Mouse (Mus musculus) megakaryocyte, embryonic 14.5 days (primary cell): ENCODE data around the gene Gfra1. TPM values are rescaled to one million over a fixed set of nuclear protein-coding genes. Genes with fewer than 3 reads are reported as not detected.

Source experiments
- H3K27me3 ChIP-seq: replicated peaks from 2 replicates; pipeline ENCODE3; 2012; ENCODE audit warnings: inconsistent platforms
- H3K36me3 ChIP-seq: replicated peaks from 2 replicates; pipeline ENCODE3; 2012; ENCODE audit warnings: low read length, inconsistent platforms, mixed read lengths
- H3K4me1 ChIP-seq: 2 replicates; pipeline ENCODE4 v1.6.1; 2012; ENCODE audit warnings: inconsistent platforms
- H3K4me3 ChIP-seq: replicated peaks from 2 replicates; pipeline ENCODE3; 2012; ENCODE audit warnings: moderate library complexity, mild to moderate bottlenecking, inconsistent platforms
- H3K9me3 ChIP-seq: 2 replicates; pipeline ENCODE4 v1.6.1; 2012; ENCODE audit warnings: inconsistent platforms
- FLI1 ChIP-seq: IDR thresholded peaks from 2 replicates; pipeline ENCODE4 v1.6.1; 2012; ENCODE audit warnings: low read length, inconsistent platforms, mixed read lengths
- GATA1 ChIP-seq: IDR thresholded peaks from 3 replicates; pipeline ENCODE4 v1.6.1; 2012; ENCODE audit warnings: mixed read lengths, low read length, inconsistent platforms, borderline replicate concordance
- polyA plus RNA-seq: library from polyadenylated mRNA; stranded (reverse); fragments of >175 nt; gene quantifications from 2 replicates; pipeline ENCODE4 v1.2.3, GENCODE M21; 2012; ENCODE audit warnings: low replicate concordance; ENCODE audit not compliant: insufficient read depth

The Gfra1 gene
- polyA plus RNA-seq, 1 experiment, result not detected

- H3K36me3 ChIP-seq, result no peaks in the 10 kb centered on the region
Measured at GRCm38 (mm10) chr19:58199679-58200078, 256.0 kb downstream of the Gfra1 start.

GRCm38 (mm10) chr19:58193733-58194456 lies 261.8 kb downstream of the Gfra1 start:
- no peaks in the 10 kb centered on the region for H3K27me3 ChIP-seq
- no peaks in the 10 kb centered on the region for H3K4me1 ChIP-seq
- H3K9me3 ChIP-seq, result peaks cover 4% of the 10 kb centered on the region; the same call in 1 of the 2 replicates
- H3K36me3 ChIP-seq, result no peaks in the 10 kb centered on the region
- no peak for TF ChIP-seq FLI1
- TF ChIP-seq GATA1, result no peak
- no peak overlapping the region for H3K4me3 ChIP-seq

More at GRCm38 (mm10) chr19:58199679-58200078, 256.0 kb downstream of the Gfra1 start:
- no peak for TF ChIP-seq FLI1
- no peak for TF ChIP-seq GATA1
- Histone ChIP-seq H3K27me3 (no peaks in the 10 kb centered on the region), H3K9me3 (no peaks in the 10 kb centered on the region; the same call in 1 of the 2 replicates), H3K4me1 (no peaks in the 10 kb centered on the region), H3K4me3 (no peak overlapping the region)

- no peak for TF ChIP-seq FLI1
- no peak for TF ChIP-seq GATA1
- H3K4me1 ChIP-seq, result no peaks in the 10 kb centered on the region
- no peaks in the 10 kb centered on the region for H3K36me3 ChIP-seq
- no peak overlapping the region for H3K4me3 ChIP-seq
- no peaks in the 10 kb centered on the region for H3K27me3 ChIP-seq
- H3K9me3 ChIP-seq, result peaks cover 4% of the 10 kb centered on the region; the same call in 1 of the 2 replicates
Measured at GRCm38 (mm10) chr19:58190947-58191346, 264.8 kb downstream of the Gfra1 start.

GRCm38 (mm10) chr19:58186558-58186957 lies 269.2 kb downstream of the Gfra1 start:
- peaks cover 21% of the 10 kb centered on the region; the same call in 1 of the 2 replicates for H3K9me3 ChIP-seq
- no peak for TF ChIP-seq FLI1
- no peak for TF ChIP-seq GATA1
- no peaks in the 10 kb centered on the region for H3K4me1 ChIP-seq

More at GRCm38 (mm10) chr19:58186558-58186957, 269.2 kb downstream of the Gfra1 start:
- Histone ChIP-seq H3K4me3 (no peak overlapping the region), H3K36me3 (no peaks in the 10 kb centered on the region), H3K27me3 (no peaks in the 10 kb centered on the region)

Other genes with a start within 250 kb of the Gfra1 start
- gene Ccdc172, start 56.1 kb upstream of the Gfra1 start, polyA plus RNA-seq, result not detected in 2 replicates
- gene Pnlip, start 196.6 kb upstream of the Gfra1 start, polyA plus RNA-seq, result not detected in 2 replicates